Mouse (Mus musculus) naive thymus-derived CD4-positive, alpha-beta T cell, adult 2 months (primary cell): ENCODE results near the gene Haghl.
A peak's percentile ranks its signal among the peaks of the same experiment; 100 is the strongest.

Source experiments
- DNase-seq: peaks from one replicate; pipeline ENCODE4 v3.0.0-alpha.2; 2011; ENCODE audit warnings: low read depth

Gene Haghl

DNA sequence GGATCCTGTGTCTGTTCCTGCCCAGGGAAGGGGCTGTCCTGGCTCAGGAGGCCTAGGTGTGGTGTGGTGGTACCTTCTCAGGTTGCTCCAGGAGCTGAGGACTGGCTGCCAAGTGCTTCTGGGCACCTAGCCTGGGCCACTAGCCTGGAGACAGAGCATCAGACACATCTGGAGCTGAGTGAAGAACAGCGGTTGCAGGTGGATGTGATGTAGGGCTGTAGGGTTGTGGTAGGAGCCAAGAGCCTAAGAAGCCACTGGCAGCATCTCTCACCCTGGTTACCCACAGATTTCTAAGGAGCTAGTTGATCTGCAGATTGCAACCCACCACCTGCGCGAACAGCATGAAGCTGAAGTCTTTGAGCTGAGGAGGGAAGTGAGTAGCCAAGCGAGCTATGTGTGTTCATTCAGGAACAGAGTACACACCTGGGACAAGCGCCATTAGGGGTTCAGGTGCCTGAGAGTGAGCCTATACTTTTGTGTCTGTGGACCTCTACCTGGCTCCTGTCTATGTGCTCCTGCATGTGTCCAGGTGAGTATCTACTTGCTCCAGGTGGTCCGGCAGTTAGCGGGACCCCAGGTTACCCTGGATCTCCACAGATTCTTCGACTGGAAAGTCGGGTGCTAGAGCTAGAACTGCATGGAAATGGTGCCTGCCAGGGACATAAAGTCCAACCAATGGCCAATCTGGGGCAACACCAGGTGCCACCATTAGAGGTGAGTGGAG, 1.5 kb upstream of the Haghl start:
- no peak for DNase-seq

DNA sequence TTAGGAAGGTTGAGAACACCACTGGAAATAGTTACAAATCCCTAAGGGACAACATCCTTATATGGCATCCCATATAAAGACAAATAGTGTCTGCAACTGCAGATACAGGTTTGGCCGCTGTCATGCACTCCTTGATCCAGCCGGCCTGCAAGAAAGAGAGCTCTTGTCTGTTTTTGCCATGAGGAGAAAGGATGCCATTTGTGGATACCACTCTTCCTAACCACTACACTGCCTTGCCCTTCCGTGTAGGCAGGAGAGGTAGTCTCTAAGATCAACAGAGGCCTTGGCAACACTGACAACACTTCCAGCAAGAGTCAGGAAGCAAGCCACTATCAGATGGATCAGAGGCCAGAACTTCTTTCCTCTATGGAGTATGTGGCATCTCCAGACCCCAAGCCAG, 807 bp upstream of the Haghl start, which contains the start of gene Ccdc78:
TSS of gene Ccdc78 (plus strand) at position 301 of the 400 bp plus-strand sequence.
- no peak for DNase-seq

DNA sequence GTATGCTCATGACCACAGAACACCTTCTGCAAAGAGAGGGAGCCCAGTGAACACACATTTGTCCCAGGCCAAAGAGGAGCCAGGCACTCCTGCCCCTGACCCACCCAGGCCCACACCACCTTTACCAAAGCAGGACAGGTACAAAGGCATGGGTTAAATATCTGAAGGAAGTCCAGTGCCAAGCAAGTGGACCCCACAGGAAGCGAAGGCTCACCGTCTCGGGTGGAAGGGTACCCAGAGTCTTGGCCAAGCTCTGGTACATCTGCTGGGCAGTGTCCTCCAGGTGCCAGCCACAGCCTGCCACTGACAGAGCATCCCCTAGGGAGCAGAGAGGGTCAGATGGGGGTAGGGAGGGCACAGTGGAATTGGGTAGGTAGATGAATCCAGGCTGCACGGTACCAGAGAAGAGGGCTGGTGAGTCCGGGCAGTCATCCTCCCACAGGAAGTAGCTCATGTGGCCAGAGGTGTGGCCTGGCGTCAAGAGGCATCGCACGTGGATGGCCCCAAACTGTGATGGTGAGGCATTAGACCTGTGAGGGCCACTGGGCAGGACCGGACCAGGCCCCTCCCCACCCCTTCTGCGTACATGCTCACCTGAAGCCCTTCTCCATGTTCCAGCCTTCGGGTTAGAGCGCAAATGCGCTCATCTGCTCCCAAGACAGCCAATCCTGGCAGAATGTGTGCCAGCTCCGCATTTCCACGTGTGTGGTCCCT, 1.5 kb downstream of the Haghl start:
- DNase-seq = no peak

DNA sequence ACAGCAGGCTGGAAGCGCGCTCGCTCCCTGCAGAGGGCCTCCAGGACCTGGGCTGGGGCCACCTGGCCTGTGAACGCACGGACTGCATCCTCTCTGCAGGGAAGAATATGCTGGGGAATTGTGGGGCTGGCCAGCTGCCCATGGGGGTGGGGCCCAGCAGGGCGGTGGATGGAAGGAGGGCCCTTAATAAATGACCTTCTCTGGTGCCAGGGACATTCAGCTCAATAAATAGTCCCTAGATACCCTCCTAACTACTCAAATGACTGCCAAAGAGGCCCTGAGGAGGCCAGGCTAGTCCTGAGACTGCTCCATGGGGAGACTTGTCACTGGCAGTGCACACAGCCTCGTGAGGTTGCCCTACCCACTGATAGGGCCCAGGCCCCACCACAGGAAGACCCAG, 2.4 kb downstream of the Haghl start:
- DNase-seq = no peak

DNA sequence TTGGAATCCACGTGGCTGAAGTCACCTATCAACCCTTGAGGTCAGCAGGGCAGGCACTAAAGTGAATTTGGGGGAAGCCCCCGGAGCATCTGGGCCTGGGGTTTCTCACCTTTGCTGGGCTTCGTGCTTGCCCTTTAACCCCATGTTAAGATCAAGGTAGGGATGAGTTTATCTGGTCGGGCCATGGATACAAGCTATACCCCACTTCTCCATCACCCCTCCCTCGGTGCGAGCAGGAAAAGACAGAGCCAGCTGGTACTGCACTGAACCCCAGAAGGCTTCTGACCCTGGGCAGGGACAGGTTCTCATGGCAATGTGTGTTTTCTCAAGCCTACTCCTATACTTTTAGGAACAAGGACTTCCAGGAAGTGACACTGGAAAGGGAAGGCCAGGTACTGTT, 4.1 kb downstream of the Haghl start:
- no peak for DNase-seq

DNA sequence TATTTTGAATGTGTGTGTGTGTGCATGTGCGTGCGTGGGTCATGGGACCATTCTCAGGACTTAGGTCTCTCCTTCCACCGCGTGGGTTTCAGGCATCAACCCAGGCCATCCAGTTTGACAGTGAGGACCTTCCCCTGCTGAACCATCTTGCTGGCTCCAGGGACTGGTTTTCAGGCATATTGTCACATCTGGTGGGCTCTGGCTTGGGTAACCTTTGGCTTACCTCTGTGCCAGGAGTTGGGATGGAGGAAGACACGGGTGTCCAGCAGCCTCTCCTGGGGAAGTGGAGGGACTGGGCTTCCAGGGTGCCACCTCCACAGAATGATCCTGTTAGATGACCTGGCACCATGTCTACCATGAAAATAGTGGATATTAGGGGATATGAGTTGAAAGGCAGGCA, 7.5 kb downstream of the Haghl start:
- DNase-seq = no peak

DNA sequence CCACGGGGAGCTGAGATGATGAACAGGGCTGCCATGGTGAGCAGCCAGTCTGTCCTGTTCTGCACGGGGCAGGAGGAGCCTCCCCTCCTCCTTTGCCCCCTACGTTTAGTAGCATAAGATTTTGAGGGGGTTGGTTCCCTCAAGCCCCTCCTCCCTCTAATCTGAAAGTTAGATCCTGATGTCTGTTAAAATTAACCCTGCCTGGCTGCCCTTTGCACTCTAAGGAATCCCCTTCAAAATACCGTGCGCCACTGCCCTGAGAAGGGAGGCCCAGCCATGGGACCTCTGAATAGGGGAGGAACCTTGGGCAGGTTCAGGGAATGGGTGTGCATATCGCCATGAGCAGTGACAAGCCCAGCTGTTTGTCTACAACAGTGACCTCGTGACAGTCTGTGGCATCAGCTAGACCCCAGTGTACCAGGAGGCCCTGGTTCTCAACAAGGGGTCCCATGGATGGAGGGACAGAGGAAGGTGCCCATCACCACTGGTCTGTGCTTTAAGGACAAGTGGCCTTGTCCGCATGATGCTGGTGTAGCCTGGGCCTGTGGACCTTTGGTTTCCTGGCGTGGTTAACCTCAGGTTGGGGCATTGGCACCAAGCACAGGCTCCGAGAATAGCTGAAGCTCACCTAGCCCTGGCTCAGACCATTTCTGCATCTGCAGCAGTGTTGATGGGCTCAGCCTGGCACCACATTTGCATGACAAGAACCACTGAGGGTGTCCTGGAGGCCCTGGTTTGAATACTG, 10.0 kb downstream of the Haghl start:
- no peak for DNase-seq

DNA sequence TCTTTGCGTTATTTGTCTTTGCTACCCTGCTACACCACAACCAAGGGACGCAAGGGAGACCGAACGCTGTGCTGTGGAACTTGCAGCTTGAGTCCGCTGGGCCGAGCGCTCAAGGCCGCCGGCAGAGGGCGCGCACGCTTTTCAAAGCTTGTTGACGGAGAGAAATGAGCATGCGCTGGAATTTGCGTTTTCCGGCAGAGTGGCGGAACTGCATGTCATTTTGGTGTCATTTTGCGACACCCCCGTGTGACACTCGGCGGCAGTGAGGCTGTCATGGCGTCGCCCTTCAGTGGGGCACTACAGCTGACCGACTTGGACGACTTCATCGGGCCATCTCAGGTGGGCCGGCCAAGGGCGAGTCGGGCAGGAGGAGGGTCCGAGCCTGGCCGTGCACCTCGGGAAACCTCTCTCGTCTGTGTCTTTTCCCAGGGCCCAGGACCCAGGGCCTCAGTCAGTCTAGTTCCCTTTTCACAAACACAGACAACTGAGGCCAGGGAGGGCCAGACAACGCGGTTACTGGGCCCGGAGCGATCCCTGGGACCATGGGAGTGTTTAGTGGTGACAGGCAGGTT, 11.8 kb downstream of the Haghl start, which contains the start of gene Narfl:
TSS of gene Narfl (plus strand) at position 228 of the 572 bp plus-strand sequence.
- DNase-seq = peak; percentile 99

DNA sequence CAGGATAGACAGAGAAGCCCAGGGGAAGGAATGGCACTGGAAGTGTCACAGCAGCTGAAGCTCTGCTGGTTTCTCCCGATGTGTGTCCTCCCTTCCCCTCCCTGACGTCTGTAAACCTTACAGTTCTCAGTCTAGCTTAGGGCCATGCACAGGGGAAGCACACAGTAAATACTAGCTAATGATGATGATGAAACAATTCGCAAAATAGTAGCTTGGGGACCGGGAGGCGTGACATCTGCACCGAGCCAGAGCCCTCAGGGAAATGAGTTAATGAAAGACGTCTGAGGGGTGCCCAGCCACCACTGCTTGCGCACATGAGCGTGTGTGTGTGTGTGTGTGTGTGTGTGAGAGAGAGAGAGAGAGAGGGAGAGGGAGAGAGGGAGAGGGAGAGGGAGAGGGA, 16.1 kb downstream of the Haghl start:
- DNase-seq = no peak

DNA sequence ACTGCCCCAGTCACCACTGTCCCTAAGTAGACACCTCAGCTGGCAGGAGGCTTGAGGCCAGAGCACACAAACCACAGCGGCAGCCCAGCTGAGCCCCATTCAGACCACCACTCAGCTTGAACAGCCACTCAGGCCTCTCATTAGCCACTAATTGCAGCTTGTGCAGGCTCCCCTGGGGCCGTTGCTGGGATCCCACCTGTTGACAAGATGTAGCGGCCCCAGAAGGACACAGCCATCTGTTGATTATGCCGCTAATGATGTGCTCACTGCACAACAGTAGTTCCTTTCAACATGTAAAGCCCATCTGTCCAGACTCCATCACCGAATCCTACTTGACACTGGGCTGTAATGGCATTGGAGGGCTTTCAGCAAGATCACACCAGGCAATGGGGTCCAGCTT, 19.6 kb downstream of the Haghl start:
- no peak for DNase-seq

DNA sequence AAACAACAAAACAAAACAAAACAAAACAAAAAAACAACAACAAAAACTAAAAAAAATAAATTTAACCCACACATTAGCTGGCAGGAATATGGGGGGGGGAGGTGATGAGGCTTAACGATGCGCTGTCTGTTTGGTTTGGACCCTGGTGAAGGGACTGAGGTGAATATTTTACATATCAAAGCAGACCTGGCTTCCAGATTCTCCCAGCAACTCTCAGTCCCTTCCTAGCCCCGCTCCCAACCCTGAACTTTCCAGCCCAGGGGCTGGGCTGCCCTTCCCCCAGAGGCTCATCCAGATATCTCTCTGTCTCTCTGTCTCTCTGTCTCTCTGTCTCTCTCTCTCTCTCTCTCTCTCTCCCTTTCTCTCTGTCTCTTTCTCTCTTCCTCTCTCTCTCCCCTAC, 22.9 kb downstream of the Haghl start:
- no peak for DNase-seq

DNA sequence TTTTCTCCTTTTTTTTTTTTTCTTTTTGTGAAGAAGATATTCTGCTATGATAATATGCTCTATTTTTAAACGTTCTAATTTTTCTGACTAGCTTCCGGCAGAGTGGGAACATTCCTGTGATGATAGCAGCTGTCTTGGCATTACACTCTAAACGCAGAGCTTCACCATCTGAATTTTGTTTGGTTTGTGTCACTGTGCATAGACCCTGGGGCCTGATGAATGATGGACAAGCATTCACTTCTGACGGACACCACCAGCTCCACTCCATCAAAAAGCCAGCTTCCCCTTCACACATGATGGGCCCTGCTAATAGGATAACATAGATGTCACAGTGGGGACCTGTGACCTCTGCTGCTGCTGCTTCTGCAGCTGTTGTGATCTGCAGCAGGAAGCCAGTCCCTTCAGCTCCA, 23.9 kb downstream of the Haghl start:
- no peak for DNase-seq

DNA sequence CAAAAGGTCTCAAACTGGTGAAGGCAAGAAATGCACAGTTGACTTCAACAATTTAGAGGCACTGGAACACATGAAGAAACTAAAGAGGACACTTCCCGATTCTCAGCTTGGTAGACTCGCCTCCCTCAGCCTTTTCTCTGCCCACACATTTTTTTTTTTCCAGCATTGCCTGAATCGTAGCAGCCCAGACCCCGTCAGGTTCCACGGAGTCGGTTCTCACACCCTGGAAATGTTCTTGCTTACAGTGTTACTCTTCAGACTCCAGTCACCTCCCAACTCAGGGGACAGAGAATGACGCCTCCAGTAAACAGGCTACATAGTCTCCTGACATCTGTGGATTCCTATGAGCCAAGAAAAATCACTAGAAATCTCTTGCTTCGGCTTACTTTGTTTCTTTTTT, 25.3 kb downstream of the Haghl start:
- DNase-seq = no peak

DNA sequence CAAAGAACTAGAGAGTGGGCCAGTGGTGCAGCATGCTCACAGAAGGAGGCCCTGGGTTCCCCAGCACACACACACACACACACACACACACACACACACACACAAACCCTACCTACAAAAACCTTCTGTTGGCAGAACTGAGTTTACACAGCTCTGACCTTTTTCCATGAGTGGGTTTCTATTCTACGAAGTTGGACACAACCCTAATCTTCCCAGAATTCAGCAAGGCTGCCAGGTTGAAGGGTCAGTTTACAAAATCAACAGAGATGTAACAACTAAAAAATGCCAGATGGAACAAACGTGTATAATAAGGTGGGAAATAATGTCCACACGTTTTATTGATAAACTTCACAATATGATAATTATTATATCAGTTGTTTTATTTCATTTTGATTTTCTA, 27.8 kb downstream of the Haghl start:
- DNase-seq = no peak

DNA sequence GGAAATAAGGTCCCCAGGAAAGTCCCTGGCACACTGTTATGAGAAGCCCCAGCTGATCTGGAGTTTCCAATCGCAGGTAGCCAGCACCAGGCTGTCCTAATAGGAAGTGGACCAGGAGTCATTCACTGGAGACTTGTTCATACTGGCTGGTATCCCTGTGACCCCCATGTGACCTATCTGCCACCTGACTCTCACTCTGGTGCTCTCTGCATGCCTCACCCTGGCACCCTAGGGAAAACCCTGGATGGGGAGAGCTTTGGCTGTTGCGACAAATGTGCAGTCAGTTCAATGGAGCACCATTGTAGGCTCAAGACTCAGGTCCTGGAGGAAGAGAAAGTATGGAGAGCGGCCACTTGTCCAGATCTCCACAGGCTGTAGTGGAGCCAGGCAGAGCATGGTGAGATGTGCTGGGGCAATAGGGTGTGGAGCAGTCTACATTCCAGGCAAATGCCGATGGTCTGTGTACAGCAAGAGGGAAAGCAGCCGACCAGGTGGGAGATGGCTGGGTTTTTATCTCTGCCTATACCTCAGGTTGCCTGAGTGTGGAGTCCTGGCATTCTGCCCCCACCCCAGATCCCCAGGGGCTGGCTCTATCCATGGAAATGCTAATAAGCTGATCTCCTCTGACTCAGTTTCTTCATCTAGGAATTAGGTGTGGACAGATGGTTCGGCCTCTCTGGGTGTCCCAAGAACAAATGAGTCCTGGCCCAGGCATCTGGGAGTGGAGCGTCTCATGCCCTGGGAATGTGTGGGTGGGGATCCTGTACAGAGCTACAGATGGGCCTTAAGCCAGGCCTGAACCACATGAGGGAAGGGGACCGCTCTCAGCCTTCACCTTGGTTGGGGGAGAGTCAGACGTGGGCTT, 28.9 kb downstream of the Haghl start:
- no peak for DNase-seq

DNA sequence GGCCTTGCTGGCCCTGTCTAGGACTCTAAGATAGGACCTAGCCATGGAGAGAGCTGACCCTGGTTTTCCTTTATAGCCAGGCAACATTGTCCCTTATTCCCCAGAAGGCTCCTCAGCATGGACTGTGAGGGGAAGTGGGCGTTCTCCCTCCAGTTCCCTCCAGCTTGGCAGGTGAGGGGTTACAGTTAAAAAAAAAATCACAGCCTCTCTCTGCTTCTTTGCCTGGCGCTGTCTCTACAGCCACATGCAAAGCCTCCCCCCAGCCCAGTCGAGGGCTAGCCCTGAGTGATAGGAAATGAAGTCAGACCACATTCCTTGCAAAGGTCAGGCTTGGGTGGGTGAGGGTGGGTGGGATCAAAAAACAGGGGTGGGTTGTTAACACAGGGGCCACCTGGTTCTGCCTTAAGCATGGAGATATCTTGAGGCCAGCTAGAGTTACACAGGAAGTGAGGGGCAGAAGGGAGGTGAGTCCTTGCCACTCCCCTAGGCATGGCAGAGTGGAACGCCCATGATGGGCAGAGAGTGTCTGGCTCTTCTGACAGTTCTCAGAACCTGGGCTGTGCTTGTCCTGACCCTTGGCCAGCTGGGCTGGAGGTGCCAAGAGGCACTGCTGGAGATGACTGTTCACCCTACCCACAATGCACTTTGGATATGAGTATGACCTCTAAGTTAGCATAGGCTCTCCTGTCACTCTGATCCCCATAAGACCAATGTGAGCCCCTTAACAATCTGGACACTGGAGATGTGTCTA, 29.7 kb downstream of the Haghl start:
- DNase-seq = no peak

DNA sequence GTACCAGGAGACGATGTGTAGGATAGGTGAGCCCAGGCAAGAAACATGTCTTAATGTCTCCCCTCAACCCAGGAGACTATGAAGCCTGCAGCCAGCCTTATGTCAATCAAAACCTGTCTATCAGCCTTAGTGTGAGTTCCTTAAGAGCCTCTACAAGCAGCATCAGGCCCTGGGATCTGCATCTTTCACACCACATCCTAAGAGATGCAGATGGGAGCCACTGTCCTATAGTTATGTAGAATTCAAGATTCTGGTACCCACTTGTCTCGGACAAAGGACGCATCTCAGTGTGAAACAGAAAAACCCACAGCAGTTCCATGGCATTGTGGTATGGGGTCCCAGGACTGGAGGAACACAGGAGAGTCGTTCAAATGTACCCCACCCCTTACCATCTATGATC, 30.4 kb downstream of the Haghl start:
- DNase-seq = no peak

DNA sequence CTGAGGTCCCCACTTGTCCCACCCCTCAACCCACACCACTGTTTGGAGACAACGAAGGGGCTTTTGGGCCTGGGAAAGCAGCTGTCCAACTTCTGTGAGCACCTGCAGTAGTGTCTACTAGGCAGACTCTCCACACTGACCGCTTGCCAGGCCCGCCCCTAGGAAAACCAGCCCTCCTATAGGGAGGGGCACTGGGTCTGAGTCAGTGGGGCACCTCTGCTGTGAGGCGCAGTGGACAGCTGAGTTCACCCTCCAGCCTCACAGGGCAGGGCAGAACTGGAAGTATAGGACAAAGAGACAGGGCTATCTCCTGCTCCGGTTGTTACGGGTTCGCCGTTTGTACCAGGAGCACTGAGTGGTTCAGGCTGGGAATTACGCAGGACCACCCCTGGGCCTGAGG, 31.2 kb downstream of the Haghl start, which contains the start of gene Msln:
TSS of gene Msln (minus strand) at position 138 of the 400 bp plus-strand sequence.
- DNase-seq = no peak

DNA sequence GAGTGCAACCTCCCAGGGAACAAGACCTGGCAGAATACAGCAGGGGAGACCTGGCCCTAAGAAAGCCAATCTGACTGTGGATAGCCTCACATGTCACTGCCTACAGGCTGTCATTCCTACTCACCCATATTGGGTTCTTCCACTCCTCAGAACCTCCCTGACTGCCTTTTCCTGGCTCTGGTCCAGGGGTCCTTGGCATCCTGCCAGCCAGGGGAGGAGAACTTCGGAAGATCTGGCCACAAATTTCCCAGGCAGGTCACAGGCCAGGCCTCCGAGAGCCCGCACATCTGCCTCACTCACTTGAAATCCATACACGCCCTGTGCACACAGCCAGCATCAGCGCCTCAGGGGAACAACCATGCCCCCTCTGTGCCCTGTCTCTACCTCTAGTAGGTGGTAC, 34.0 kb downstream of the Haghl start:
- no peak for DNase-seq

DNA sequence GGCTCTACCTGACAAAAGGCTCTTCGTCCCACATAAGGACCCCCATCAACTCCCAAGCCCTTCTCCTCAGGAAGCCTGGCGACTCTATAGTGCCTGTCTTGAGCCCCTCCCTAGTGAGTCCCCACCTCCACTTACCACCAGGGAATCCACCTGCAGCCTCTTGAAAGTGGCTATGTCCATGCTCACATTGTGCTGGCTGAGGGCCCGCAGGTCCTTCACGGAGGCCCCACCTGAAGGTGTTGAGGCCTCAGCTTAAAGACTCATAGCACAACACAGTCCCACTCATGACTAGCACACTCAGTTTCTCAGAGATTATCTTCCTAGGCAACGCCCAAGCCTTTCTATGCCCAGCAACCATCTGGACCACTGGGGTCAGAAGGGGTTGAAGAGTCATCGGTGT, 36.2 kb downstream of the Haghl start:
- DNase-seq = no peak

DNA sequence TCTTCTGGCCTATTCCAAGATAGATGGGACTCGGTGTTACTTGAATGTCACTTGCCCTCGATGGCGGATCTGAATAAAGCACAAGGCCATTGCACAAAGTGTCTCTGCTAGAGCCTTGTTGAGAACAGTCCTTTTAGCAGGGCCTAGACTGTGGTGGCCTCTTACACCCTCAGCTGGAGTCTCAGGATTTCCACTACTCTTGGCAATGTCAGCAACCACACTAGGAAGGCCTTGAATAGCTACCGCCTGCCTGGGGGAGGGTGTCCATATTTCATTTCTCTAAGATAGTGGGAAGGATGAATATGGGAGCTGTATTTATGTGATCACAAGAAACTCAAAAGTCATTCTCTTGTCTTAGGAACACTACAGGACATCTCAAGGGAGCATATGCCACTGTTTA, 37.2 kb downstream of the Haghl start:
- no peak for DNase-seq
